Mouse (Mus musculus) ES-E14 (cell line): ENCODE data around the gene Fmnl3. TPM values are rescaled to one million over a fixed set of nuclear protein-coding genes. Genes with fewer than 3 reads are reported as not detected.

ENCODE experiments used
- DNase-seq: peaks from one replicate; pipeline ENCODE4 v3.0.0-alpha.2; 2013; ENCODE audit warnings: low read depth, low spot score
- H3K27ac ChIP-seq: 2 replicates; pipeline ENCODE4 v1.5.1; 2012; ENCODE audit warnings: low read depth, mild to moderate bottlenecking, low read length, moderate library complexity, mixed read lengths; ENCODE audit not compliant: poor library complexity, insufficient read depth, severe bottlenecking
- H3K36me3 ChIP-seq: 2 replicates; pipeline ENCODE4 v1.6.1; 2012; ENCODE audit warnings: mild to moderate bottlenecking, low read length, moderate library complexity, mixed read lengths; ENCODE audit not compliant: control insufficient read depth, poor library complexity, insufficient read depth, severe bottlenecking
- H3K4me1 ChIP-seq, 2 experiments: fragments of 150-350 bp in 1 of 2; sonication (generic) in 1 of 2; 2 replicates each; pipeline ENCODE4 v1.6.1; 2012; ENCODE audit warnings: low read length in 2 of 2, mild to moderate bottlenecking in 1 of 2, mixed read lengths in 1 of 2; ENCODE audit not compliant: control insufficient read depth in 2 of 2, insufficient read depth in 2 of 2, poor library complexity in 1 of 2
- H3K4me3 ChIP-seq, 2 experiments: fragments of 150-350 bp in 1 of 2; sonication (generic) in 1 of 2; 2 replicates each; pipeline ENCODE4 v1.5.1; 2012; ENCODE audit warnings: low read length in 2 of 2, low read depth in 1 of 2, mild to moderate bottlenecking in 1 of 2, mixed read lengths in 1 of 2; ENCODE audit not compliant: insufficient read depth in 1 of 2, poor library complexity in 1 of 2, severe bottlenecking in 1 of 2
- H3K9ac ChIP-seq: 2 replicates; pipeline ENCODE4 v1.6.1; 2012; ENCODE audit warnings: low read depth, mild to moderate bottlenecking, low read length, mixed read lengths; ENCODE audit not compliant: poor library complexity, insufficient read depth, severe bottlenecking
- H3K9me3 ChIP-seq: fragments of 150-350 bp; sonication (generic); 2 replicates; pipeline ENCODE4 v1.6.1; 2012; ENCODE audit warnings: low read depth, mild to moderate bottlenecking, low read length; ENCODE audit not compliant: control insufficient read depth, insufficient read depth
- CHD2 ChIP-seq: IDR thresholded peaks from 2 replicates; pipeline ENCODE4 v1.6.1; 2014; ENCODE audit warnings: mild to moderate bottlenecking, low read depth, low read length, inconsistent platforms
- HCFC1 ChIP-seq: IDR thresholded peaks from 2 replicates; pipeline ENCODE4 v1.6.1; 2012; ENCODE audit warnings: low read length, inconsistent platforms, borderline replicate concordance; ENCODE audit not compliant: insufficient read depth
- MAFK ChIP-seq: IDR thresholded peaks from 2 replicates; pipeline ENCODE4 v1.6.1; 2014; ENCODE audit warnings: mild to moderate bottlenecking, low read depth, low read length, inconsistent platforms; ENCODE audit not compliant: insufficient read depth
- ZC3H11A ChIP-seq: IDR thresholded peaks from 2 replicates; pipeline ENCODE4 v1.6.1; 2012; ENCODE audit warnings: low read depth, mild to moderate bottlenecking, inconsistent platforms, low read length, borderline replicate concordance
- ZNF384 ChIP-seq: IDR thresholded peaks from 2 replicates; pipeline ENCODE4 v1.6.1; 2012; ENCODE audit warnings: low read depth, low read length, inconsistent platforms
- in situ Hi-C, 2 experiments: fragments of 600-800 bp; cut with MboI; formaldehyde crosslinking; loops; one replicate each; pipeline ENCODE4 v1.15.1; 2025; ENCODE audit warnings: low sequenced_read_pairs in 2 of 2, inconsistent platforms in 1 of 2; ENCODE audit not compliant: unreplicated experiment in 2 of 2
- total RNA-seq: library from RNA; depleted of rRNA; stranded (reverse); fragments of 300-350 nt; gene quantifications from 2 replicates; pipeline ENCODE4 v1.2.3, GENCODE M21; 2012

The Fmnl3 gene
- total RNA-seq, 1 experiment = 16.8 TPM

DNA sequence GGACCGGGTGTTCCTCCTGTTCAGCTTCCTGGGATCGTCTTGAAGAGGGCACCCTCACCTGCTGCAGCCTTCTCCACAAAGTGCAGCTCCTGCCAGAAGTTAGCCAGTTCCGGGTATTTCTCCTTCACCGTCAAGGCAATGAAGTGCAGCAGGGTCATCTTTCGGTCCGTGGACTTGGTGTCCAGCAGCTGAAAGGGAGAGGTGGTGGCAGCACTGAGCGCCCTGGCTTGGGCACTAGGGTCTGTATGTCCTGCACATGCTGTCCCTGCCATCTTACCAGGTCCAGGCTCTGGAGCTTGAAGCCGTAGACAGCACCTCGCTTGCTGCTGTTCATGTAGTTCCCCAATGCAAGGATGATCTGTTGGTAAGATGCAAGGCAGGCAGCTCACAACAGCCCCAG, 49.3 kb downstream of the Fmnl3 start:
- H3K36me3 ChIP-seq = peaks cover 57% of the 10 kb centered on the region
- no peak overlapping the region for H3K9ac ChIP-seq
- H3K9me3 ChIP-seq = no peaks in the 10 kb centered on the region
- no peak for DNase-seq
- H3K4me1 ChIP-seq = peaks cover 0 to 2% of the 10 kb centered on the region in 2 experiments; a peak in 1 of 4 replicates
- no peak for TF ChIP-seq MAFK
- no peak for TF ChIP-seq ZC3H11A
- no peak for TF ChIP-seq HCFC1
- TF ChIP-seq ZNF384 = no peak
- no peak for TF ChIP-seq CHD2
- no peak overlapping the region for H3K27ac ChIP-seq
- in situ Hi-C loops = no loop called here
- H3K4me3 ChIP-seq = no peak overlapping the region

- Histone ChIP-seq H3K4me3 (no peak overlapping the region), H3K9ac (no peak overlapping the region), H3K4me1 (peaks cover 0 to 2% of the 10 kb centered on the region in 2 experiments; a peak in 1 of 4 replicates), H3K27ac (no peak overlapping the region), H3K36me3 (peaks cover 59% of the 10 kb centered on the region), H3K9me3 (no peaks in the 10 kb centered on the region)
- TF ChIP-seq CHD2 = no peak
- no peak for TF ChIP-seq MAFK
- TF ChIP-seq ZNF384 = no peak
- no peak for TF ChIP-seq ZC3H11A
- no peak for TF ChIP-seq HCFC1
- in situ Hi-C loops = no loop called here
- no peak for DNase-seq
Observed at GRCm38 (mm10) chr15:99320168-99320674, 50.1 kb downstream of the Fmnl3 start.

DNA sequence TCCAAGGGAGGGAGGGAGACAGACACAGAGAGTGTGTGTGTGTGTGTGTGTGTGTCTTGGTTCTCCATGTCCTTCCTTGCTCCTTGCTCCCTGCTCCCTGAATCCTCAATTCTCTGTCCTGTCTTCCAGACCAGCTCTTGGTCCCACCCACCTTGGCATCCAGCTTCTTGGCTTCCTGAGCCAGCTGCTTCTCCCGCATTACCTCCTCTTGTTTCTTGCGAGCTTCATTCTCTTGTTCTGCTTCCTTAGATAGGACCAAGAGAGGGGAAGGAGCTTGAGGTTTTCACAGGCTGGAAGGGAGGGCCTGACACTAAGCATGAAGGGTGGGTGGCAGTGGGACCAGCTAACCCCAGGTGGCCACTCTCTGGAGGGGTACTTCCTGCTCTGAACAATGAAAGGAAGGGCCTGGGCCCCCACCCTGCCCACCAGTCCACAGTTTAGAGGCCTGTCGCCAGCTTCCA, 50.8 kb downstream of the Fmnl3 start:
- no peak overlapping the region for H3K9ac ChIP-seq
- no peaks in the 10 kb centered on the region for H3K9me3 ChIP-seq
- peaks cover 57% of the 10 kb centered on the region for H3K36me3 ChIP-seq
- peaks cover 0 to 2% of the 10 kb centered on the region in 2 experiments; a peak in 2 of 4 replicates for H3K4me1 ChIP-seq
- no peak overlapping the region for H3K4me3 ChIP-seq
- in situ Hi-C loops = no loop called here
- DNase-seq = no peak
- TF ChIP-seq HCFC1 = no peak
- TF ChIP-seq ZC3H11A = no peak
- no peak for TF ChIP-seq ZNF384
- TF ChIP-seq CHD2 = no peak
- TF ChIP-seq MAFK = no peak
- H3K27ac ChIP-seq = no peak overlapping the region

DNA sequence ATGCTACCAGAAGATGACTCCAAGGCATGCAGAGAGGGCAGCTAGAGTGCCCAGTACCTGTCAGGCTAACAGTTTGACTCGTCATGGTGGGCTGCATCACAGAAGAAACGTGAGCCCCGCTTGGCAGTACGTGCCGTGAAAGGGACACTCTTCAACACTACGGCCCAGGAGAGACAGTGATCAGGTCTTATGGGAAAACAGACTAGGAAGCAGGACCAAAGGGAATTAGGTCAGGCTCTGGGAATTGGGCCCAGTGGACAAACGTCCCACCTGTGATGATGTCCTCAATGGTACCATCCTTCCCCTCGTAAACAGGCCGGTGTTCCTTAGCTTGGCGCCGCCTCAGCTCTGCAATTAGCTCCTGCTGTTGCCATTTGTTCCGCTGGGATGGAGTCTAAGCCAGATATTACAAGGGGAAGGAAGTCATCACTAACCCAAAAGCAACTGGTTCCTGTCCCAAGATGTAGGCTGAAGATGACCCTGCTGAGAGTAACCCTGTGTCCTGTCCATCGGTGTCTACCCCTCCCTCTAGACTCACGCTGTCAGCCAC, 51.3 kb downstream of the Fmnl3 start:
- H3K36me3 ChIP-seq = peaks cover 59% of the 10 kb centered on the region
- H3K9me3 ChIP-seq = no peaks in the 10 kb centered on the region
- no peak for DNase-seq
- H3K9ac ChIP-seq = no peak overlapping the region
- H3K4me1 ChIP-seq = peaks cover 0 to 2% of the 10 kb centered on the region in 2 experiments; a peak in 2 of 4 replicates
- TF ChIP-seq CHD2 = no peak
- no peak for TF ChIP-seq MAFK
- TF ChIP-seq ZNF384 = no peak
- TF ChIP-seq ZC3H11A = no peak
- TF ChIP-seq HCFC1 = no peak
- H3K4me3 ChIP-seq = no peak overlapping the region
- in situ Hi-C loops = no loop called here
- H3K27ac ChIP-seq = no peak overlapping the region
